Mouse (Mus musculus): Measurements from ENCODE around the gene Rpl14. TPM values are rescaled to one million over a fixed set of nuclear protein-coding genes. Genes with fewer than 3 reads are reported as not detected.

Rpl14 gene
- polyA plus RNA-seq, 1 experiment, result 1,504 TPM

- Histone ChIP-seq H3K27me3 (replicated peaks) (peaks cover 2% of the 10 kb centered on the region), H3K4me1 (peaks cover 74% of the 10 kb centered on the region), H3K4me3 (replicated peaks) (peak overlapping the region; percentile 96), H3K9me3 (no peaks in the 10 kb centered on the region), H3K36me3 (replicated peaks; ENCODE audit: low read length) (peaks cover 27% of the 10 kb centered on the region)
- no peak for TF ChIP-seq FLI1 (IDR thresholded peaks at IDR 0.05; ENCODE audit: low read length)
- no peak for TF ChIP-seq GATA1 (IDR thresholded peaks at IDR 0.05; ENCODE audit: borderline replicate concordance, low read length)
Measured at GRCm38 (mm10) chr9:120569721-120570333, 1.4 kb upstream of the Rpl14 start.

- TF ChIP-seq FLI1 (IDR thresholded peaks at IDR 0.05; ENCODE audit: low read length) (no peak), GATA1 (IDR thresholded peaks at IDR 0.05; ENCODE audit: borderline replicate concordance, low read length) (no peak)
- Histone ChIP-seq H3K27me3 (replicated peaks) (peaks cover 2% of the 10 kb centered on the region), H3K36me3 (replicated peaks; ENCODE audit: low read length) (peaks cover 32% of the 10 kb centered on the region), H3K4me3 (replicated peaks) (peak overlapping the region; percentile 96), H3K4me1 (peaks cover 76% of the 10 kb centered on the region), H3K9me3 (no peaks in the 10 kb centered on the region)
Measured at GRCm38 (mm10) chr9:120570334-120570725, 914 bp upstream of the Rpl14 start.

GRCm38 (mm10) chr9:120571593-120572385, 545 bp downstream of the Rpl14 start:
- peak overlapping the region; percentile 96 for H3K4me3 ChIP-seq (replicated peaks)
- H3K9me3 ChIP-seq, result no peaks in the 10 kb centered on the region
- H3K4me1 ChIP-seq, result peaks cover 76% of the 10 kb centered on the region
- H3K36me3 ChIP-seq (replicated peaks; ENCODE audit: low read length), result peaks cover 39% of the 10 kb centered on the region
- TF ChIP-seq FLI1 (IDR thresholded peaks at IDR 0.05; ENCODE audit: low read length) (no peak), GATA1 (IDR thresholded peaks at IDR 0.05; ENCODE audit: borderline replicate concordance, low read length) (no peak)
- no peaks in the 10 kb centered on the region for H3K27me3 ChIP-seq (replicated peaks)

GRCm38 (mm10) chr9:120575748-120576661, 4.8 kb downstream of the Rpl14 start:
- Histone ChIP-seq H3K36me3 (replicated peaks; ENCODE audit: low read length) (peaks cover 39% of the 10 kb centered on the region), H3K4me3 (replicated peaks) (no peak overlapping the region), H3K27me3 (replicated peaks) (no peaks in the 10 kb centered on the region), H3K9me3 (no peaks in the 10 kb centered on the region), H3K4me1 (peaks cover 68% of the 10 kb centered on the region)
- TF ChIP-seq FLI1 (IDR thresholded peaks at IDR 0.05; ENCODE audit: low read length), result no peak

GRCm38 (mm10) chr9:120576662-120577013, 5.4 kb downstream of the Rpl14 start:
- H3K9me3 ChIP-seq, result no peaks in the 10 kb centered on the region
- TF ChIP-seq FLI1 (IDR thresholded peaks at IDR 0.05; ENCODE audit: low read length) (no peak), GATA1 (IDR thresholded peaks at IDR 0.05; ENCODE audit: borderline replicate concordance, low read length) (no peak)
- no peaks in the 10 kb centered on the region for H3K27me3 ChIP-seq (replicated peaks)
- peaks cover 39% of the 10 kb centered on the region for H3K36me3 ChIP-seq (replicated peaks; ENCODE audit: low read length)
- peak overlapping the region; percentile 98 for H3K4me3 ChIP-seq (replicated peaks)
- H3K4me1 ChIP-seq, result peaks cover 71% of the 10 kb centered on the region

GRCm38 (mm10) chr9:120577133-120577651, 5.9 kb downstream of the Rpl14 start:
- TF ChIP-seq GATA1 (IDR thresholded peaks at IDR 0.05; ENCODE audit: borderline replicate concordance, low read length), result no peak
- TF ChIP-seq FLI1 (IDR thresholded peaks at IDR 0.05; ENCODE audit: low read length), result no peak
- Histone ChIP-seq H3K9me3 (no peaks in the 10 kb centered on the region), H3K27me3 (replicated peaks) (no peaks in the 10 kb centered on the region), H3K36me3 (replicated peaks; ENCODE audit: low read length) (peaks cover 38% of the 10 kb centered on the region), H3K4me3 (replicated peaks) (peak overlapping the region; percentile 98), H3K4me1 (peaks cover 75% of the 10 kb centered on the region)

- Histone ChIP-seq H3K4me1 (peaks cover 75% of the 10 kb centered on the region), H3K9me3 (no peaks in the 10 kb centered on the region), H3K36me3 (replicated peaks; ENCODE audit: low read length) (peaks cover 32% of the 10 kb centered on the region), H3K4me3 (replicated peaks) (peak overlapping the region; percentile 98), H3K27me3 (replicated peaks) (no peaks in the 10 kb centered on the region)
- TF ChIP-seq FLI1 (IDR thresholded peaks at IDR 0.05; ENCODE audit: low read length), result no peak
- no peak for TF ChIP-seq GATA1 (IDR thresholded peaks at IDR 0.05; ENCODE audit: borderline replicate concordance, low read length)
Measured at GRCm38 (mm10) chr9:120577706-120578405, 6.6 kb downstream of the Rpl14 start.

GRCm38 (mm10) chr9:120578701-120579100, 7.5 kb downstream of the Rpl14 start:
- TF ChIP-seq FLI1 (IDR thresholded peaks at IDR 0.05; ENCODE audit: low read length), result no peak
- no peak for TF ChIP-seq GATA1 (IDR thresholded peaks at IDR 0.05; ENCODE audit: borderline replicate concordance, low read length)
- H3K9me3 ChIP-seq, result no peaks in the 10 kb centered on the region
- H3K36me3 ChIP-seq (replicated peaks; ENCODE audit: low read length), result peaks cover 23% of the 10 kb centered on the region
- H3K4me3 ChIP-seq (replicated peaks), result no peak overlapping the region
- H3K27me3 ChIP-seq (replicated peaks), result no peaks in the 10 kb centered on the region
- H3K4me1 ChIP-seq, result peaks cover 74% of the 10 kb centered on the region

- H3K4me1 ChIP-seq, result peaks cover 68% of the 10 kb centered on the region
- no peak overlapping the region for H3K4me3 ChIP-seq (replicated peaks)
- no peaks in the 10 kb centered on the region for H3K9me3 ChIP-seq
- no peak for TF ChIP-seq GATA1 (IDR thresholded peaks at IDR 0.05; ENCODE audit: borderline replicate concordance, low read length)
- TF ChIP-seq FLI1 (IDR thresholded peaks at IDR 0.05; ENCODE audit: low read length), result no peak
- peaks cover 12% of the 10 kb centered on the region for H3K36me3 ChIP-seq (replicated peaks; ENCODE audit: low read length)
- no peaks in the 10 kb centered on the region for H3K27me3 ChIP-seq (replicated peaks)
Measured at GRCm38 (mm10) chr9:120579808-120580207, 8.6 kb downstream of the Rpl14 start.
